Mouse (Mus musculus) monocyte, adult 2 months (primary cell): ENCODE measurements around the gene Olfr718-ps1.

ENCODE experiments used
- DNase-seq, 2 experiments: peaks; one replicate each; pipeline ENCODE4 v3.0.0; 2022; ENCODE audit warnings: low spot score in 2 of 2, low read depth in 1 of 2

Olfr718-ps1 gene

DNA sequence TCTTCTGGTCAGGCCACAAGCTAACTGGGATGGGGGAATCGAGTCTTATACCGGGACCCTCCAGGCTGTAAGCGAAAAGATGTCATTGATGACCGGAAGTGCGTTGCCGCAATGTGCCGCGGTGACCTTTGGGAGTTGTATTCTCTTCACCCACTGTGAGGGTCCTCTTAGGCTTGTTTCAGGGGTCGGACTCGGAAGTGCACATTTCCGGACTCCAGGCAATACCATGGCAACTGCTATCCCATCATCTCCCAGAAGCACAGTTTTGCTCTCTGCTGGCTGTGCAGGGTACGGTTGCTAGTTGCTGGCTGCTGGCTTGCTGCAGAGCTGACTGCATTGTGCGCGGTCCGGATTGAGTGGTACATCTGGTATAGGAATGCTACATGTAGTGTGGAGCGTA, 18.3 kb downstream of the Olfr718-ps1 start:
- no peak for DNase-seq

- no peak for DNase-seq
These were observed 19.5 kb downstream of the Olfr718-ps1 start for GRCm38 (mm10) chr5:143127837-143128236.

- no peak for DNase-seq
These were observed 20.5 kb downstream of the Olfr718-ps1 start for GRCm38 (mm10) chr5:143126908-143127307.

DNA sequence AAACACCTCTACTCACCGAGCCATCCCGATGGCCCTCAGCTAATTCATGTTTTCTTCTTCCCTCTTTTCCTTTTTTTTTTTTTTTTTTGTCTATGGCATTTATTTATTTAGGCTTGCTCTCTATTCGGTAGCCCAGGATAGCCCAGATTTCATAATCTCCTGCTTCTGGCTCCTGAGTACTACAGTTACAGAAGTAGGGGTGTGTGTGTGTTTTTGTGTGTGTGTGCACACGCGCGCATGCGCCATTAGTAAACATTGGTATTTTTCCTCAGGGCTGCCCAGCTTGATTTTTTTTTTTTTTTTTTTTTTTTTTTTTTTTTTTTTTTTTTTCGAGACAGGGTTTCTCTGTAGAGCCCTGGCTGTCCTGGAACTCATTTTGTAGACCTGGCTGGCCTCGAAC, 21.3 kb downstream of the Olfr718-ps1 start:
- DNase-seq, result no peak

DNA sequence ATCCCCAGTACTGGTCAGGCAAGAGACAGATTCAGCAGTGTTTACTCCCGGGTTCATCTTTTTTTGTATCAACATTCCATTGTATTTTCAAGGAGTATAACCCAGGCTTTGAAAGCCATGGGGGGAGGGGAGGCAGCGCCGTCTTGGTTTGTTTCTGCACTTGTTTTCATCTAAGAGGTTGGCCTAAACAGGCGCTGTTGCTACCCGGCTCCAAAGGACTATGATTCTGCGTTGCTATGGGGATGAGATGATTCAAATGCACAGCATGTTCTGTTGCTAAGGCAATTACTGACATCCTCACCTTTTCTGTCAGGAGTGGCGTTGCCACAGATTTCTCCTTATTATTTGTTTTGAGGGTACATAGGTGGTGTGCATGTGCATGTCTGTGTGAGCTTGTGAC, 21.8 kb downstream of the Olfr718-ps1 start:
- DNase-seq, result no peak

- no peak for DNase-seq
These were observed 22.5 kb downstream of the Olfr718-ps1 start for GRCm38 (mm10) chr5:143124805-143125378.

DNA sequence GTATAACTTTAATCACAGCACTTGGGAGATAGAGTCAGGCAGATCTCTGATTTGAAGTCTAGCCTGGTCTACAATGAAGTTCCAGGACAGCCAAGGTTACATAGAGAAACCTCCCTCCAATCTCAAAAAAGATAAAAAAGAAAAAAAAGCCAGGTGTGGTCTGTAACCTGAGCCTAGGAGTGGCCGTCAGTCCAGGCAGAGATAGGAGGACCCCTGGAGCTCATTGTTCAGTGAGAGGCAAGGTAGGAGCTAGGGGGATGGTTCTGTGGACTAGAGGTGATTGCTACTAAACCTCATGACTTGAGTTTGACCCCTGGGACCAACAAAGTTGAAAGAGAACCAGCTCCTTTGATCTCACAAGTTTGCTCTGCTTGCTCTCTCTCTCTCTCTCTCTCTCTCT, 24.7 kb downstream of the Olfr718-ps1 start:
- no peak for DNase-seq

GRCm38 (mm10) chr5:143122125-143122524, 25.3 kb downstream of the Olfr718-ps1 start:
- DNase-seq, result no peak

DNA sequence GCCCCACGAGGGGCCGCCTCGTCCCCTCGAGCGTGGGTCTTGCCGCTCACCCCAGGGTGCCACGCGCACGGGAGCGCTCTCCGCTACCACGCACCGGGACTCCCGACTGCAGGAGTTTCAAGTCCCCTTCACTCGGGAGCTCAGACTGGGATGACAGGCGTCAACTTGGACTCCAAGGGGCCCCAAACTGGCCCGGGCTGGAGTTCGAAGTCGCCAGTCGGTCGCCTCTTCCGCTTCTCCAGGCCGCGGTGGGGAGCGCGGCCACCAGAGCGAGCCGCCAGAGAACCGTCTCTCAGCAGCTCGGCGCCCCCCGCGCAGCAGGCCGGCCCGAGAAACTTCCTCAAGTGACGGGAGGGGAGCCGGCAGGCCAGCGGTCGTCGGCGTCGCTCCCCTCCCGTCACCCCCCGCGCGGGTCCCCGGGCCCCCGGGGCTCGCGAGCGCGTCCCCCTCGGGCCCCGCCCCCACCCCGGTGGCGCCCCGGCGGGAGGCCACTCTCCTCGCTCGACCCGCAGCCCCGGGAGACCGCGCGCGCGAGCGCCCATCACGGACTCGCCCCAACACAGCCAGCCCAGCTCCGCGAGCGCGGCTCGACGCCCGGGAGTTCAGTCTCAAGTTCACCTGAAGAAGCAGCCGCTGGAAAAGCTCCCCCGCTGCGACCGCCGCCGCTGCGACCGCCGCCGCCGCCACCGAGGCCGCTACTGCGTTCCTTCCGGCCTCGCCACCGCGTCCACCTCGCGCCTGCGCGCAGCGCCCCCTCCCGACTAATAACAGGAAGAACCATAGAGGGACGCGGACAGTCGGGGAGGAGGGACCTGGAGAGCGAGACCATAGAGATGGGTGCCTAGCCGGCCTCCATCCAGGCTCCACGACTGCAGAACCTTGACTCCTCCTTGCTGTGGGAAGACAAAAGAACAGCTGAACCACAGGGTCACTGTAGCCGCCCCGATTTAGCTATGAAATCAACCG, 34.8 kb downstream of the Olfr718-ps1 start, which contains the start of gene Rnf216:
Rnf216 (minus strand) TSS at position 714 of the 966 bp plus-strand sequence.
- peak; percentile 82 to 88 for DNase-seq

GRCm38 (mm10) chr5:143106842-143107241, 40.5 kb downstream of the Olfr718-ps1 start:
- no peak for DNase-seq

- no peak for DNase-seq
These were observed 44.1 kb downstream of the Olfr718-ps1 start for GRCm38 (mm10) chr5:143103231-143103630.

DNA sequence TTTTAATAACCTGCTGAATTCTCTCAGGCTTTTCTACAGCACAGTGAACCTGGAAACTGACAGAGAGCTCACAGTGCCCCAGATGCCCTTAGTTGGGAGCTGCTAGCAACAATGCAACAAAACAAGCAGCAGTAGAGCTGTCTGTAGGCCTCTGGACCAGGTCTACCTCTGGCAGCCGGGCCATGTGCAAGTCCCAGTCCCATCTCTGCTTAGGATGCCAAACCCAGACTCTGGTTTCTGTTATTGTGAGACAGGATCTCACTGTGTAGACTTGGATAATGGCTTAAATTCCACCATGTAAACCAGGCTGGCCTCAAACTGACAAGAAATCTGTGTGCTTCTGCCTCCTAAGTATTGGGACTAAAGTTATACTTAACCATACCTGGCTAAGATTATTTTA, 45.8 kb downstream of the Olfr718-ps1 start:
- DNase-seq, result no peak

- no peak for DNase-seq
These were observed 52.1 kb downstream of the Olfr718-ps1 start for GRCm38 (mm10) chr5:143095256-143095655.

GRCm38 (mm10) chr5:143092891-143093290, 54.5 kb downstream of the Olfr718-ps1 start:
- DNase-seq, result no peak

GRCm38 (mm10) chr5:143084898-143085297, 62.5 kb downstream of the Olfr718-ps1 start:
- DNase-seq, result no peak
